Mouse (Mus musculus): ENCODE measurements around the gene Dhx33.

The Dhx33 gene

GRCm38 (mm10) chr11:71004316-71004773 is at the start of gene Dhx33:
Gene Dhx33 (minus strand): TSS chr11:71004437.
- peak; percentile 95 for DNase-seq (ENCODE audit: low spot score in 2 of 2)

GRCm38 (mm10) chr11:71052554-71052953 is 48.3 kb upstream of the Dhx33 start:
- DNase-seq (ENCODE audit: low spot score in 2 of 2), result no peak

- DNase-seq (ENCODE audit: low spot score in 2 of 2), result no peak
Measured at GRCm38 (mm10) chr11:71039526-71040298, 35.5 kb upstream of the Dhx33 start.

- no peak for DNase-seq (ENCODE audit: low spot score in 2 of 2)
Measured at GRCm38 (mm10) chr11:71033163-71033761, 29.0 kb upstream of the Dhx33 start, which contains the start of gene 6330403K07Rik. Gene 6330403K07Rik (minus strand): TSS chr11:71033513.

- no peak for DNase-seq (ENCODE audit: low spot score in 2 of 2)
Measured at GRCm38 (mm10) chr11:71032491-71033162, 28.4 kb upstream of the Dhx33 start.

- no peak for DNase-seq (ENCODE audit: low spot score in 2 of 2)
Measured at GRCm38 (mm10) chr11:71032070-71032469, 27.8 kb upstream of the Dhx33 start.

- no peak for DNase-seq (ENCODE audit: low spot score in 2 of 2)
Measured at GRCm38 (mm10) chr11:71029403-71030118, 25.3 kb upstream of the Dhx33 start.

DNA sequence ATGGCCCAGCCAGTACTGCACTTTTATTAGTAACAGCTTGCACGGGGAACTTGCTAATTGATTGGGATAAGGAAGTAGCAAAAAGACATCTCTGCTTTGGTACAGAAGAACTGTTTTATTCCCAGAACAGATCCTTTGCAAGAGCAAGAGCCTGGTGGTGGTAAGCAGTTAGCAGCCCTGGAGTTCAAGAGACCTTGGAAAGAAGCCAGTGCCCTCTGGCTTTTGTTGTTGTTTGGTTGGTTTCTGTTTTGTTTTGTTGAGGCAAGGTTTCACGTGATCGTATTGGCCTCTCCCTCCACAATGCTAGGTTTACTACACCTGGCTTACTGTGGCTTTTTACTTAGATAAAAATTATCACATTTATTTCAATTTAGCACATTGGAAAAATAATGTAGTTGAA is 24.0 kb upstream of the Dhx33 start:
- no peak for DNase-seq (ENCODE audit: low spot score in 2 of 2)

GRCm38 (mm10) chr11:71019201-71020068 is 15.2 kb upstream of the Dhx33 start, which contains the start of the genes Mis12 and Derl2:
Gene Mis12 (plus strand): TSS chr11:71019611.
Gene Derl2 (minus strand): TSS chr11:71019841.
- DNase-seq (ENCODE audit: low spot score in 2 of 2), result peak; percentile 97

- no peak for DNase-seq (ENCODE audit: low spot score in 2 of 2)
Measured at GRCm38 (mm10) chr11:71018416-71019200, 14.4 kb upstream of the Dhx33 start.

DNA sequence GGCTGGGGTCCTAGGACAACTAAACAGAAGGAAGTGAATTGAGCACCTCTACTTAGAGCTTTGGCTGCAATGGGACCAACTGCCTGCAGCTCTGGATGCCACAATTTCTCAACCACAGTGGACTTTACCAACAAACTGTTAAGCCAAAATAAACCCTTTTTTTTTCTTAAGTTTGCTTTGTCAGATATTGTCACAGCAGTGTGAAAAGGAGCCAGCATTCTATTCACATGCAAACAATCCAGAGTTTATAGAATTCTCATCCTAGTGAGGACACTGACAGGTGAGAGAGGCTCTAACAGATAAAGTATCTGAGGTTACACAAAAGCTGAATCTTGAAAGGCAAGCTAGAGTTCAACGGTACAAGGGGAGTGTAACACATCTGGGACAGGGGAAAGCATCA is 12.8 kb upstream of the Dhx33 start:
- DNase-seq (ENCODE audit: low spot score in 2 of 2), result no peak

GRCm38 (mm10) chr11:71012743-71013142 is 8.5 kb upstream of the Dhx33 start:
- DNase-seq (ENCODE audit: low spot score in 2 of 2), result no peak

- DNase-seq (ENCODE audit: low spot score in 2 of 2), result no peak
Measured at GRCm38 (mm10) chr11:71008321-71008720, 4.1 kb upstream of the Dhx33 start.

- no peak for DNase-seq (ENCODE audit: low spot score in 2 of 2)
Measured at GRCm38 (mm10) chr11:71007831-71008230, 3.6 kb upstream of the Dhx33 start.

DNA sequence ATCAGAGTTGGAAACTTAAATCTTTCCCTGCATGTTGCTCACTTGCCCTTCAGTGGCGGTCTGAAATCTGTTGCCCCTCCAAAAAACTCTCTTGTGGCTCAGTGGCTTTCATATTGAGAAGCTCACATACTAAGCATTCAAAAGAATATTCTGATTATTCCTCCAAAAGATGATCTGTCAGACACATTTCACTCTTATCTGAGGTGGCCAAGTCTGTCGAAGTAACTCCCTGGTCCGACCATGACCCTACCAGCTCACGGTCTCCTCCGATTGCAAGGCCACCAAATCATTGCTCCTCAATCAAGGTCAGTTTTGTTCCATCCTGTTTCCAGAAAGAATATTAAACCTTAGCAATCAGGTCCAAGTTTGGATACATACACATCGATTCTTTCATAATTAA is 2.8 kb upstream of the Dhx33 start:
- no peak for DNase-seq (ENCODE audit: low spot score in 2 of 2)

GRCm38 (mm10) chr11:71005046-71005445 is 809 bp upstream of the Dhx33 start:
- DNase-seq (ENCODE audit: low spot score in 2 of 2), result no peak

DNA sequence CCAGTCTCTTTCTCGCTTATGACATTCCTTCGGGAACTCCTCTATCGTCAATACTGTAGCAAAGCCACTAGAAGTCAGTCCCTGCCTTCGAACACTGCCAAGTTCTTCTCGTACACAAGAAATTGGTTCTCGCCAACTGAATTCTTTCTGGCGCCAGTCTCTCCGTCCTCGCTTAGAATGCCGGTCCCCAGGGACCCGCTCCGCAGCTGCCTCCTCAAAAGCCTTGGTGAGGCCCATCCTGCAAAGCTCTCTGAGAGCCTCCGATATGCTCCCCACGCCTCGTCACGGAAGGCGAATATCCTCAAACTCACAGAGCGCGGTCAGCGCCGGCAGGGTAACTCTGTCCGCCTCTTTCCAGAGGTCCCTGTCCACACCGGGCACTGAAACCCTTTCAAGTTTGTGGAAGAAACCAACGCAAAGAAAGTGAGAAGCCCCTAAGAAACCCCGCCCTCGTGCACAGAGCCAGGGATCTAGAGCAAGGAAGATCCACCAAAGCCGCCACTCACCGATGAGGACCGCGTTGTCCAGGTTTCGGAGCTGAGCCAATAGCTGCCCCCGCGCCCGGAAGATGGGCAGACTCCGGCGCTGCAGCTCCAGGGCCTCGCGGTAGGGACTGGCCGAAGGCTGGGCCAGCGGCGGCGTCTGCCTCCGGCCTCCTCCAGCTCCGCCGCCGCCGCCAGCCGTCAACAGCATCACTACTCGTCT is 474 bp downstream of the Dhx33 start:
- peak in 1 of 2 experiments; percentile 52 for DNase-seq (ENCODE audit: low spot score in 2 of 2)

DNA sequence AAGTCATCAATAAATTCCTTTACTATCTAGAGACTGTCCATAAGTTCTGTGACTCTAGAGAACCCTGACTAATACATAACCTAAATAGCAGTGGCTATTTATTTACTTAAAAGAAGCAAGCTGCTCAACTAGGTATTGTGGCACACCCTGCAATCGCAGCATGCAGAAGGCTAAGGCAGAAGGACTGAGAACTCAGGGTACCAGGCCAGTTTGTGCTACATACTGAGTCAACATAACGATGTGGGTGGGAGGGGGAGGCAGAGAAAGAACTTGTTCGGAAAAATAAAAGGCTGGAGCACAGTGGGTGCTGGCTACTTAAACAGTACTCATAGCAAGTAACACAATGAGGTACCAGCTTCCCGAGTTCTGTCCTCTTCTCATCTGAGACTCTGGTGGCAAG is 3.1 kb downstream of the Dhx33 start:
- DNase-seq (ENCODE audit: low spot score in 2 of 2), result no peak

- DNase-seq (ENCODE audit: low spot score in 2 of 2), result peak; percentile 95 to 99
Measured at GRCm38 (mm10) chr11:70982557-70983228, 21.5 kb downstream of the Dhx33 start, which contains the start of gene C1qbp. Gene C1qbp (minus strand): TSS chr11:70983026.

Data from spleen, postnatal 4 days (tissue).